Comparison of ENCODE assay signal across 30 mouse cellular contexts in the genomic region with DNA sequence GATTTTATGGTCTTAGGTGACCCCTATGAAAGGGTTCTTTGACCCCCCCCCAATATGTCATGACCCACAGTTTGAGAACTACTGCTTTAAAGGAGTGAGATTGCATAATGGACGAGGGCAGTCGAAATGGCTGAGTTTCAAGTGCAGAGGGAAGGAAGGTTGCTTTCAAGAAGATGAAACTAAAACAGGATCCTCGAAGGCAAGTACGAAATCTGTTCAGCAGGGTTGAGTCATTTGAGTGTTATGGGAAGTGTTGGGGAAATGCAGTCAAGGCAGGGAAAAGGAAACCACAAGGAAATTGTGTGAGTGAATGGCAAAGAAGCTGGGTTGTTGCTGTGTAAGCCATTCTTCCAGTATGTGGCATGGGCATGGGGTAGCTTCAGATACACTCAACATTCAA. TPM values are rescaled to one million over a fixed set of nuclear protein-coding genes. Genes with fewer than 3 reads are reported as not detected.
A peak's percentile ranks its signal among the peaks of the same experiment; 100 is the strongest.
DNase-seq lines count a peak whose midpoint lies in the region; ATAC-seq lines count a peak whose summit lies in the region.
"Had no signal": no experiment of that assay in that cellular context is flagged by ENCODE, and none has a peak within 500 bp of the region (broad histone marks: within the 10 kb centered on the region; RNA-seq: fewer than 3 reads in every experiment).

No protein-coding gene starts in this region.

- H3K4me1 ChIP-seq in forebrain, embryonic 10.5 days = no peaks in the 10 kb centered on the region
- H3K4me1 ChIP-seq: embryonic facial prominence, embryonic 12.5 days; embryonic facial prominence, embryonic 15.5 days; forebrain, embryonic 12.5 days; forebrain, embryonic 15.5 days; hindbrain, embryonic 10.5 days; hindbrain, embryonic 13.5 days; intestine, embryonic 15.5 days had no signal

- no peaks in the 10 kb centered on the region for H3K9me3 ChIP-seq in forebrain, embryonic 10.5 days
- H3K9me3 ChIP-seq: embryonic facial prominence, embryonic 12.5 days; embryonic facial prominence, embryonic 15.5 days; forebrain, embryonic 12.5 days; forebrain, embryonic 15.5 days; G1E; heart, embryonic 12.5 days; heart, embryonic 15.5 days; hindbrain, embryonic 10.5 days; hindbrain, embryonic 13.5 days; intestine, embryonic 15.5 days had no signal

- DNase-seq in lung, postnatal 36 days = peak; percentile 4
- no peak for DNase-seq in lung, postnatal 4 days
- peak; percentile 4 for DNase-seq in brain, adult 2 months (ENCODE audit: low read depth, low spot score)
- no peak for DNase-seq in forebrain, embryonic 10.5 days (ENCODE audit: extremely low spot score, low spot score)
- no peak for DNase-seq in kidney, postnatal 25 days
- DNase-seq: adrenal gland, postnatal 10 days; adrenal gland, postnatal 36 days; cerebellum, adult 18-20 months; cerebellum, adult 9-10 months; cerebellum, postnatal 14 days; gastrocnemius, adult 2 months; gastrocnemius, postnatal 14 days; heart, adult 18-20 months; heart, postnatal 10 days; heart, postnatal 36 days had no signal

- 0 out of 2 replicates have a peak, but pooled peaks cover 4% of the 10 kb centered on the region for H3K27me3 ChIP-seq in forebrain, embryonic 10.5 days (ENCODE audit: poor library complexity, severe bottlenecking)
- H3K27me3 ChIP-seq: CH12.LX; embryonic facial prominence, embryonic 12.5 days; embryonic facial prominence, embryonic 15.5 days; forebrain, embryonic 12.5 days; forebrain, embryonic 15.5 days; heart, embryonic 12.5 days; heart, embryonic 15.5 days; hindbrain, embryonic 13.5 days; intestine, embryonic 15.5 days had no signal

- H3K79me2 ChIP-seq in macrophage (ENCODE audit: inconsistent target) = no peaks in the 10 kb centered on the region

- peak overlapping the region; percentile 37 for H3K27ac ChIP-seq in macrophage
- H3K27ac ChIP-seq in forebrain, embryonic 10.5 days = no peak overlapping the region
- H3K27ac ChIP-seq: embryonic facial prominence, embryonic 12.5 days; embryonic facial prominence, embryonic 15.5 days; forebrain, embryonic 12.5 days; forebrain, embryonic 15.5 days; gastrocnemius, adult 2 months; heart, embryonic 15.5 days; hindbrain, embryonic 10.5 days; hindbrain, embryonic 13.5 days; intestine, embryonic 15.5 days had no signal

- no peaks in the 10 kb centered on the region for H3K36me3 ChIP-seq in macrophage (ENCODE audit: inconsistent target)
- no peaks in the 10 kb centered on the region for H3K36me3 ChIP-seq in forebrain, embryonic 10.5 days (replicated peaks)
- H3K36me3 ChIP-seq: embryonic facial prominence, embryonic 12.5 days; embryonic facial prominence, embryonic 15.5 days; forebrain, embryonic 12.5 days; forebrain, embryonic 15.5 days; G1E; heart, embryonic 12.5 days; heart, embryonic 15.5 days; hindbrain, embryonic 10.5 days; hindbrain, embryonic 13.5 days; intestine, embryonic 15.5 days had no signal

- no peak overlapping the region for H3K4me3 ChIP-seq in macrophage (ENCODE audit: inconsistent target)
- H3K4me3 ChIP-seq in forebrain, embryonic 10.5 days = no peak overlapping the region
- H3K4me3 ChIP-seq: embryonic facial prominence, embryonic 12.5 days; embryonic facial prominence, embryonic 15.5 days; forebrain, embryonic 12.5 days; forebrain, embryonic 15.5 days; gastrocnemius, adult 2 months; heart, embryonic 12.5 days; heart, embryonic 15.5 days; hindbrain, embryonic 10.5 days; hindbrain, embryonic 13.5 days; intestine, embryonic 15.5 days had no signal

- no peak for ATAC-seq in cerebellum, adult (ENCODE audit: insufficient number of reproducible peaks, low FRiP score, low TSS enrichment)
- ATAC-seq: forebrain, embryonic 15.5 days; hindbrain, embryonic 16.5 days; intestine, embryonic 15.5 days; Patski had no signal

- 20% methylated on average over 2 of the region's 4 CpGs for WGBS in macrophage (ENCODE audit: missing documents)
- 91% methylated on average over 4 of the region's 4 CpGs for WGBS in forebrain, embryonic 10.5 days

RNA-seq across cellular contexts. Expression of gene Frmd7, which starts 29.6 kb away (rescaled TPM):
- total RNA-seq in macrophage (2018; cell fraction: chromatin; rRNA removed) = under 1 TPM in 13 of 26 experiments, not detected in 13; 0.33 to 0.99 (median 0.55) TPM
- total RNA-seq in macrophage (2018; cell fraction: cytosol; rRNA removed) = not detected
- total RNA-seq in macrophage (2018; cell fraction: nucleus; rRNA removed) = under 1 TPM in 11 of 26 experiments, not detected in 15; 0.22 to 0.49 (median 0.29) TPM
- not detected in 3 replicates for polyA plus RNA-seq in macrophage (2018)
- 0.06 TPM in 1 of 2 replicates, not detected in the other for polyA plus RNA-seq in forebrain, embryonic 10.5 days (2016; fragmentation: Nextera tagmentation; extraction: Ambion mirVana)
- total RNA-seq: adrenal gland, postnatal 36 days; CH12.LX; G1E; heart, postnatal 10 days; heart, postnatal 36 days had no signal
- polyA plus RNA-seq: forebrain, embryonic 12.5 days; G1E; hindbrain, embryonic 13.5 days; Patski had no signal

RNA-seq across cellular contexts. Expression of gene Rap2c, which starts 45.7 kb away (rescaled TPM):
- total RNA-seq in macrophage (2018; cell fraction: chromatin; rRNA removed) = 10 to 100 TPM in 25 of 26 experiments, 1 to 10 TPM in 1; 9.6 to 67.1 (median 31.6) TPM
- 100 to 1,000 TPM in 2 of 26 experiments, 10 to 100 TPM in 24; 46.9 to 105 (median 66.5) TPM for total RNA-seq in macrophage (2018; cell fraction: cytosol; rRNA removed)
- 10 to 100 TPM; 24.1 to 98.4 (median 61.1) TPM for total RNA-seq in macrophage (2018; cell fraction: nucleus; rRNA removed)
- polyA plus RNA-seq in macrophage (2018) = 30.1 to 54.2 TPM (median 51.7 TPM) in 3 replicates
- polyA plus RNA-seq in forebrain, embryonic 10.5 days (2016; fragmentation: Nextera tagmentation; extraction: Ambion mirVana) = 21.3 and 21.9 TPM in 2 replicates

Comparison
In these comparisons a context has a peak if more than half of its experiments do, and no peak if none do; other contexts are left out.
1. DNase-seq: peak in lung, postnatal 36 days (single experiment) and brain, adult 2 months (single experiment); none in lung, postnatal 4 days (0 of 2), forebrain, embryonic 10.5 days (single experiment) and kidney, postnatal 25 days (0 of 2).